Mouse (Mus musculus) midbrain, embryonic 16.5 days (tissue): ENCODE results near the gene Akt2. TPM values are rescaled to one million over a fixed set of nuclear protein-coding genes. Genes with fewer than 3 reads are reported as not detected.
A peak's percentile ranks its signal among the peaks of the same experiment; 100 is the strongest.

ENCODE experiments used
- ATAC-seq: fragments of 200-750 bp; cut with Nextera tagmentation; 2 replicates; pipeline ENCODE4 v1.8.0; 2017; ENCODE audit warnings: moderate TSS enrichment
- H3K27ac ChIP-seq: fragments of 300-500 bp; sonication (generic); 2 replicates; pipeline ENCODE4 v1.5.1; 2014; ENCODE audit warnings: mild to moderate bottlenecking, low read length, mixed read lengths
- H3K27me3 ChIP-seq: fragments of 300-500 bp; sonication (generic); 2 replicates; pipeline ENCODE4 v1.6.1; 2014; ENCODE audit warnings: low read depth, low read length, mixed read lengths; ENCODE audit not compliant: control insufficient read depth, insufficient read depth
- H3K36me3 ChIP-seq: fragments of 300-500 bp; sonication (generic); 2 replicates; pipeline ENCODE4 v1.6.1; 2014; ENCODE audit warnings: mild to moderate bottlenecking, low read length, moderate library complexity, mixed read lengths; ENCODE audit not compliant: control insufficient read depth, insufficient read depth
- H3K4me1 ChIP-seq: fragments of 300-500 bp; sonication (generic); 2 replicates; pipeline ENCODE4 v1.6.1; 2014; ENCODE audit warnings: mild to moderate bottlenecking, low read length, mixed read lengths; ENCODE audit not compliant: control insufficient read depth, insufficient read depth
- H3K4me2 ChIP-seq: fragments of 300-500 bp; sonication (generic); 2 replicates; pipeline ENCODE4 v1.6.1; 2014; ENCODE audit warnings: mild to moderate bottlenecking, low read length, mixed read lengths
- H3K4me3 ChIP-seq: fragments of 300-500 bp; sonication (generic); 2 replicates; pipeline ENCODE4 v1.5.1; 2014; ENCODE audit warnings: low read depth, mild to moderate bottlenecking, low read length, moderate library complexity, mixed read lengths
- H3K9ac ChIP-seq: fragments of 300-500 bp; sonication (generic); 2 replicates; pipeline ENCODE4 v1.6.1; 2014; ENCODE audit warnings: low read depth, low read length, mixed read lengths
- H3K9me3 ChIP-seq: fragments of 300-500 bp; sonication (generic); replicated peaks from 2 replicates; pipeline ENCODE4 v1.6.1; 2014; ENCODE audit warnings: mild to moderate bottlenecking, low read length, mixed read lengths; ENCODE audit not compliant: control insufficient read depth, poor library complexity, severe bottlenecking
- WGBS: fragments of 180-500 bp; shearing (Covaris S2); extraction: QIAGEN DNeasy Blood & Tissue Kit; methylation state at CpG from one replicate; pipeline ENCODE4 v1.1.7; 2014; 5-methylcytosine and 5-hydroxymethylcytosine counted together
- polyA plus RNA-seq: library from polyadenylated mRNA; unstranded; fragments of >200 nt; fragmentation: Nextera tagmentation; extraction: Ambion mirVana; gene quantifications from 2 replicates; pipeline ENCODE4 v1.2.1, GENCODE M21; 2015

Gene Akt2
- polyA plus RNA-seq, 1 experiment from 2014 or later = 49.9 TPM

DNA sequence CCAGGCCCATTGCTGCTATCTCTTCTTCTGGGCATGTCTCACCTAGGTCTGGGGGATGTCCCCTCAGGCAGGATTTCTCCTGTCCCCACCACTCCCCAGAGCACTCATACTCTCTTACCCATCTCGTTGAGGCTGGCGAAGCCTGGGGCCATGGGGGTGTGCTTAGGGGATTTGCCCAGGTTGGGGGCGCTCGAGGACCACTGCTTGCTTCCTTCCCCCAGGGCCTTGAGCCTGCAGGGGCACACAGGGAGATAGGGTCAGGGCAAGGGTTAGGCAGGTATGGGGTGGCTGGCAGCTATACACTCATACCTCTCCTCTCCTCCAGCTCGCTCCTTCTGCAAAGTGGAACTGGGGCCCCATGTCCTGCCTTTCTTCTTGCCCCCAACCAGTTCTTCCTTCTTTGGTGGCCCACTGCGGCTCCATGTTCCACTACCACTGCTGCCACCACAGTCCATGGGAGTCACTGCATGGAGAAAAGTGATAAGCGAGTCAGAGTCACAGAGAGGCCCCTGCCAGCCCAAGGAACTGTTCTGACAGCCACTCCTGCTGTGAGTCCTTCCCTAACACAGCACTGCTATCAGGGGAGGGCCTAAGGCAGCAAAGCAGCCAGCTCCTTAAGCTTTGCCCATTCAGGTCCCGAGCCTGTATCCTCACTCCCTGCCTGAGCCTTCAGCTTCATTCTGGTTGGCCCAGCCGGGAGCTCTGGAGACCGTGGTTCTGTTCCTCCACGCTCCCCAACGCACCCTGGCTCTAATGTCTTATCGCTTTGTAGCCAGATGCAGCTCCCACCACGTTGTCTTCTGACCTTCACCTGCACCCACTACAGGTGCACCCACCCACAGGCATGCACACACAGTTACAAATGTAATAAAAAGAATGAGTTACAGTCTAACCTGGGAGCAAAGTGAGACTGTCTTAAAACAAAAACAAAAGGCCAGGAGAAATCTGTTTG lies 67.6 kb downstream of the Akt2 start:
- 60% methylated on average over 14 of the region's 14 CpGs for WGBS
- Histone ChIP-seq H3K4me1 (peaks cover 16% of the 10 kb centered on the region), H3K27me3 (no peaks in the 10 kb centered on the region), H3K9me3 (no peaks in the 10 kb centered on the region), H3K4me3 (no peak overlapping the region), H3K36me3 (peaks cover 26% of the 10 kb centered on the region), H3K27ac (no peak overlapping the region), H3K9ac (no peak overlapping the region), H3K4me2 (no peak overlapping the region)
- no peak for ATAC-seq

- Histone ChIP-seq H3K27ac (no peak overlapping the region), H3K27me3 (no peaks in the 10 kb centered on the region), H3K9ac (no peak overlapping the region), H3K9me3 (no peaks in the 10 kb centered on the region), H3K4me3 (no peak overlapping the region), H3K4me2 (no peak overlapping the region), H3K36me3 (peaks cover 35% of the 10 kb centered on the region), H3K4me1 (no peaks in the 10 kb centered on the region)
- 95% methylated on average over 4 of the region's 4 CpGs for WGBS
- ATAC-seq = no peak
These were observed 70.7 kb downstream of the Akt2 start for GRCm38 (mm10) chr7:27662038-27662437.

DNA sequence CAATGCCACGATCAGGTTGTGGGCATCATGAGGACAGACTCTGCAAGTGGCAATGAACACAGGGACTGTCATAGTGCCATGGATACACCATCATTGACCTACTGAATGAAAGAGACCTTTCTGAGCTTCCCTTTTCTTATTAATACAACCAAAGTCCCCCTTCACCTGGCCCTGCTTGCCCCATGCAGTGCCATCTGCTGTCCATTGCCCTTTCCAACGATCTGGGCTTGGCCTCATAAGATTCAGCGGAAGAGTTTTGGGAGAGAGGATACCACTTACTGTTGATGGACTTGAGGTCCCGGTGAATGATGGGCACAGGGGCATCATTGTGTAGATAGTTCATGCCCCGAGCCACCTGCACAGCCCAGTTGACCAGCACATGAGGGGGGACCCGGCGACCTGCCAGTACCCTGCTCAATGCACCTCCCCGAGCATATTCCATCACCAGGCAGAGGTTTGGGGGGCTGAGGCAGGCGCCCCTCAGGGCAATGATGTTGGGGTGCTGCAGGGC lies 81.8 kb downstream of the Akt2 start:
- 0 out of 2 replicates have a peak, but pooled peaks have one; percentile 0 for ATAC-seq
- peak overlapping the region; percentile 85; the same call in 1 of the 2 replicates for H3K27ac ChIP-seq
- peak overlapping the region; percentile 95 for H3K4me2 ChIP-seq
- no peaks in the 10 kb centered on the region for H3K9me3 ChIP-seq
- no peaks in the 10 kb centered on the region; the same call in 1 of the 2 replicates for H3K36me3 ChIP-seq
- H3K4me1 ChIP-seq = peaks cover 38% of the 10 kb centered on the region
- no peaks in the 10 kb centered on the region for H3K27me3 ChIP-seq
- H3K9ac ChIP-seq = peak overlapping the region; percentile 91
- 51% methylated on average over 9 of the region's 9 CpGs for WGBS
- H3K4me3 ChIP-seq = peak overlapping the region; percentile 75

DNA sequence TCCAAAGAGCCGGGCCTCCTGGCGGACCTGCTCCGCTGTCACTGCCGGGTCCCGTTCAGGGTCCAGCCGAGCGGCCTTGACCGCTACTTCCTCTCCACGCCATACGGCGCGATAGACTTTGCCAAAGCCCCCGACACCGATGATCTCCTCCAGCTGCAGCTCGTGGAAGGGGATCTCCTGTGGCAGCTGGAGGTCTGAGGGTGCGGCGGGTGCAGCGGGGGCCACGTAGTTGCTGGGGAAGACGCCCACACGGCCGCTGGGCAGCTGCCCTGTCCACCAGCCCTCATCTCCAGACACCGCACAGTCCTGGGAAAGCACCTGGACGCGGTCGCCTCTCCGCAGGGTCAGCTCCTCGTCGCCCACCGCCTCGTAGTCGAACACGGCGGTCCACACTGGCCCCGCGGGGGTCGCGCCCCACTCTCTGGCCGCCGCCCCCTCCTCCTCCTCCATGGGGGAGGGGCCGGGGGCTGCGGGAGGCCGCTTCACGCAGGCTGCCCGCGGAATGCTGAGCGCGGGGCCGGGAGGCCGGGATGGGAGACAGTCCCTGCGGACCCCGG lies 82.3 kb downstream of the Akt2 start:
- no peaks in the 10 kb centered on the region for H3K9me3 ChIP-seq
- no peaks in the 10 kb centered on the region for H3K27me3 ChIP-seq
- H3K9ac ChIP-seq = peak overlapping the region; percentile 91
- H3K4me2 ChIP-seq = peak overlapping the region; percentile 95
- H3K4me3 ChIP-seq = peak overlapping the region; percentile 75
- no peaks in the 10 kb centered on the region; the same call in 1 of the 2 replicates for H3K36me3 ChIP-seq
- peak overlapping the region; percentile 85 for H3K27ac ChIP-seq
- ATAC-seq = peak; percentile 40
- H3K4me1 ChIP-seq = peaks cover 38% of the 10 kb centered on the region
- 2% methylated on average over 42 of the region's 52 CpGs for WGBS

DNA sequence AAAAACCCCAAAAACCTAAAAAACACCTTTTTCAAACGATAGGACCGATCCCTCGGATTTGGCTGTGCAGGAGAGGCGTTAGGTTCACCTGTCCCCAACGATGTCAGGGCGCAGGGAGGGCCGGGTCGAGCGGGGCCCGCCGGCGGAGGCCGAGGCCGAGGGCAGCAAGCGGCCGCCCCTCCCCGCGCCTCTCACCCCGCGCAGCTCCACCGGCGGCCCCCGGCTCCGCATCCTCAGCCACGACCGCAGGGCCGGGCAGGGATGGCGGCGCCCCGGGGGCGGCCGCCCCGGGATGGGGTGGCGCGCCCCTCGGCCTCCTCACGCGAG lies 82.8 kb downstream of the Akt2 start:
- no peaks in the 10 kb centered on the region for H3K27me3 ChIP-seq
- H3K27ac ChIP-seq = peak overlapping the region; percentile 85
- under 1% methylated on average over 32 of the region's 38 CpGs for WGBS
- H3K36me3 ChIP-seq = no peaks in the 10 kb centered on the region; the same call in 1 of the 2 replicates
- H3K4me3 ChIP-seq = peak overlapping the region; percentile 75
- no peak; the same call in 1 of the 2 replicates for ATAC-seq
- peak overlapping the region; percentile 95 for H3K4me2 ChIP-seq
- peaks cover 38% of the 10 kb centered on the region for H3K4me1 ChIP-seq
- H3K9ac ChIP-seq = peak overlapping the region; percentile 91
- H3K9me3 ChIP-seq = no peaks in the 10 kb centered on the region

- no peaks in the 10 kb centered on the region for H3K9me3 ChIP-seq
- peak; percentile 96 for ATAC-seq
- H3K27me3 ChIP-seq = no peaks in the 10 kb centered on the region
- WGBS = under 1% methylated on average over 31 of the region's 31 CpGs
- H3K27ac ChIP-seq = peak within 1 kb of the TSS; percentile 85
- H3K36me3 ChIP-seq = no peaks in the 10 kb centered on the region; the same call in 1 of the 2 replicates
- H3K4me2 ChIP-seq = peak within 1 kb of the TSS; percentile 95
- peak within 1 kb of the TSS; percentile 75 for H3K4me3 ChIP-seq
- peaks cover 35% of the 10 kb centered on the region for H3K4me1 ChIP-seq
- peak within 1 kb of the TSS; percentile 91 for H3K9ac ChIP-seq
These were observed 83.3 kb downstream of the Akt2 start, which contains the start of gene Map3k10 for GRCm38 (mm10) chr7:27674522-27675221. TSS of gene Map3k10 (minus strand) at chr7:27674598.

DNA sequence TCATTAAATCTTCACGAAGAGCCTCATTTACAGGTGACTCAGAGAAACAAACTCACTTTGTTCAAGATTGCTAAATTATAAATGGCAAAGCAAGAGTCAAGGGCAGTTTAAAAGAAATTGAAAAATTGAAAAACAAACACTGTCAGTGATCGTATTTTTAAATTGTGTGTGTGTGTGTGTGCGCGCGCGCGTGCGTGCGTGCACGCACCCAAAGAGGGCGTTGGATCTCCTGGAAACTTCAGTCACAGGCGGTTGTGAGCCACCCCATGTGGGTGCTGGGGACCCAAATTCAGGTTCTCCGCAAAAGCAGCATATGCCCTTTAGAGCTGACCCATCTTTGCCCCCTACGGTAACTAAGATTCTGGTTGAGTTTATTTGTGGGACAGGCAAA lies 83.9 kb downstream of the Akt2 start:
- H3K4me3 ChIP-seq = peak overlapping the region; percentile 75
- no peaks in the 10 kb centered on the region for H3K9me3 ChIP-seq
- H3K36me3 ChIP-seq = no peaks in the 10 kb centered on the region
- no peak overlapping the region for H3K27ac ChIP-seq
- H3K4me1 ChIP-seq = peaks cover 34% of the 10 kb centered on the region
- peak overlapping the region; percentile 91; the same call in 1 of the 2 replicates for H3K9ac ChIP-seq
- H3K27me3 ChIP-seq = no peaks in the 10 kb centered on the region
- H3K4me2 ChIP-seq = peak overlapping the region; percentile 95
- 23% methylated on average over 14 of the region's 14 CpGs for WGBS
- no peak for ATAC-seq

- H3K9me3 ChIP-seq = no peaks in the 10 kb centered on the region
- H3K4me2 ChIP-seq = no peak overlapping the region
- no peak for ATAC-seq
- no peaks in the 10 kb centered on the region for H3K27me3 ChIP-seq
- H3K27ac ChIP-seq = no peak overlapping the region
- 66% methylated on average over 2 of the region's 2 CpGs for WGBS
- H3K4me3 ChIP-seq = no peak overlapping the region
- no peak overlapping the region for H3K9ac ChIP-seq
- peaks cover 5% of the 10 kb centered on the region; the same call in 1 of the 2 replicates for H3K4me1 ChIP-seq
- H3K36me3 ChIP-seq = no peaks in the 10 kb centered on the region
These were observed 91.9 kb downstream of the Akt2 start for GRCm38 (mm10) chr7:27683218-27683617.
